Mouse (Mus musculus): Measurements from ENCODE around the gene Usp48. TPM values are rescaled to one million over a fixed set of nuclear protein-coding genes. Genes with fewer than 3 reads are reported as not detected.
"Not testable (repeated sequence)": the region's sequence is repeated elsewhere in the genome, so short reads cannot be mapped to it uniquely, and the experiment has no call there.

The Usp48 gene
- polyA plus RNA-seq, 1 experiment from 2014 or later, result 85.9 TPM

- H3K9ac ChIP-seq; H3K27me3 ChIP-seq; ATAC-seq (ENCODE audit: low FRiP score); H3K9me3 ChIP-seq (replicated peaks); H3K4me3 ChIP-seq; H3K36me3 ChIP-seq; H3K4me1 ChIP-seq; H3K27ac ChIP-seq; H3K4me2 ChIP-seq (replicated peaks): not testable (repeated sequence)
- WGBS, result 78% methylated on average over 2 of the region's 3 CpGs
Measured at GRCm38 (mm10) chr4:137589095-137589494, 4.5 kb upstream of the Usp48 start.

DNA sequence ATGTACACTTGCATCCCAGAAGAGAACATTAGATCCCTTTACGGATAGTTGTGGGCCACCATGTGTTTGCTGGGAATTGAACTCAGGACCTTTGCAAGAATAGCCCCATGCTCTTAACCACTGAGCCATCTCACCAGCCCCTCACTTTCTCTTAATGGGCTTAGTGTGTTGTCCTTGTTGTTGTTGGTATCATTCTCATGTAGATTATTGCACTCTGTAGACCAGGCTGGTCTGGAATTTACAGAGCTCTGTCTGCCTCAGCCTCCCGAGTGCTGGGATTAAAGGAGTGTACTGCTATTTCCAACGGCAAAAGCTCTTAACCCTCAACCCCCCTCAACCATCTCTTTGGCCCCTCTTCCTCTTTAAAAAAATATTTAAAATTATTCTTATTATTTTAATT, 4.0 kb upstream of the Usp48 start:
- no peak overlapping the region for H3K4me3 ChIP-seq
- 0 out of 2 replicates have a peak, but pooled peaks cover 7% of the 10 kb centered on the region for H3K27me3 ChIP-seq
- 92% methylated on average over 3 of the region's 3 CpGs for WGBS

GRCm38 (mm10) chr4:137590961-137591360, 2.6 kb upstream of the Usp48 start:
- no peaks in the 10 kb centered on the region for H3K36me3 ChIP-seq
- H3K4me3 ChIP-seq, result no peak overlapping the region
- peaks cover 13% of the 10 kb centered on the region for H3K4me1 ChIP-seq
- H3K9ac ChIP-seq, result no peak overlapping the region
- no peak overlapping the region for H3K4me2 ChIP-seq (replicated peaks)
- H3K27ac ChIP-seq, result no peak overlapping the region
- H3K27me3 ChIP-seq, result 0 out of 2 replicates have a peak, but pooled peaks cover 7% of the 10 kb centered on the region
- no peaks in the 10 kb centered on the region for H3K9me3 ChIP-seq (replicated peaks)
- 94% methylated on average over 4 of the region's 4 CpGs for WGBS
- ATAC-seq (ENCODE audit: low FRiP score), result no peak

More for the DNA sequence above, 4.0 kb upstream of the Usp48 start:
- Histone ChIP-seq H3K27ac (no peak overlapping the region), H3K9ac (no peak overlapping the region), H3K4me2 (replicated peaks) (no peak overlapping the region), H3K9me3 (replicated peaks) (no peaks in the 10 kb centered on the region), H3K36me3 (no peaks in the 10 kb centered on the region), H3K4me1 (no peaks in the 10 kb centered on the region)
- ATAC-seq (ENCODE audit: low FRiP score), result no peak

DNA sequence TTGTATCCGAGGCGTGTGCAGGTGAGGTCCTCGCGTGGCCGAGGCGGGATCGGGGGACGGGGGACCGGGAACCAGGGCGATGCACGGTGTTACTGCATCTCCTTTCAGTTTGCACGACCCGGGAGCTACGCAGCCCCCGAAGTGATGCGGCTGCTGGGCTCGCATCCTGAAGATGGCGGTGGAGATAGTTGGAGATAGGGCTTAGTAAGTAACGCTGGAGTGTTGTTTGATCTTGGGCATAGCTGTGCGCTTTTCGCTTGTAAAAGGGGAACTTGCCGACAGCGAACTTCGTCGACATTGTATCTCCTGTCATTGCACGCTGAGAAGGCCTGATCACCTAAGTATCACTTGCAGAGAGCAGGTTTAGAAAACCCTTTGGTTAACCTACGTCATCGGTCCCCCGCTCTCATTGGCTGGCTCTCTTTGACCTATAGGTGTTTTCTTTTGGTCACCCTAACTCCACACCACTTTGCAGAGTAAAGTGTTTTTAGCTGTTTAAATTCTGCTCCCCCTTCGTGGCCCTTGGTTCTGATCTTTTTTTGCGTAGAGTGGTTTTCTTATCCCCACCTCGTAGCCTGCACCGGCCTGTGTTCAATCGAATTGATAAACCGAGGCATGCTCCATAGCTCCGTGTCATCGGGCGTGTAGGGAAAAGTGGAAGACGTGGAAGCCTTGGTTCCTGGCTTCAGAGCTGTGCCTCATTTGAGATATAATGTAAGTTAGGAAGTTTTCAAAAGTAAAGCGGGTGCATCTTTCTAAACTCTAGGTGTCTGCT, 1.1 kb downstream of the Usp48 start:
- Histone ChIP-seq H3K4me2 (replicated peaks) (peak overlapping the region; percentile 81), H3K4me1 (peaks cover 41% of the 10 kb centered on the region), H3K27me3 (no peaks in the 10 kb centered on the region), H3K9me3 (replicated peaks) (no peaks in the 10 kb centered on the region), H3K9ac (peak overlapping the region; percentile 87), H3K27ac (peak overlapping the region; percentile 98), H3K36me3 (no peaks in the 10 kb centered on the region), H3K4me3 (peak overlapping the region; percentile 96)
- WGBS, result 5% methylated on average over 40 of the region's 40 CpGs
- ATAC-seq (ENCODE audit: low FRiP score), result no peak

DNA sequence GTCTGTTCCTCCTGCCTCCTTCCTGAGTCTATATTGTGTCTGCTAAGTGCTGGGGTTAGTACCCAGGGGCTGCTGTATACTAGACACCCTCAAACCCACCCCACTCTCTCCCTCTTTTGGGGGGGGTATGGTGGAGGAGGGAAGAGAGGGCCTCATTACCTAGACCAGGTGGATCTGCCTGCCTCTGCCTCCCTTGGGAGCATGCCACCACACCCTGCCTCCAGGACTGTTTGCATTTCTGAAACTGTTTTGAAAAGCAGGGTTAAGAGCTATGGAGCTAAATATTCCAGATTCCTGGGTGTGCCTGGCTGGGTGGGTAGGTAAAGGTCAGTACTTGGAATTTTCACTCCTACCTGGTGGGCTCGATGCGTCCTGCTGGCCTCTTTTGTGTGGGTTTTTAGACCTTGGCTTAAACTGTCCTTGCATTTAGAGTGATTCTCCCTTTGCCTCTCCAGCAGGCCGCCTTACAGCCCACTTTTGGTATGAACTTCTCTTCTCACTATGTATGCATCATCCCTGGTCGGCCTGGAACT, 3.6 kb downstream of the Usp48 start:
- Histone ChIP-seq H3K9ac (no peak overlapping the region), H3K4me3 (no peak overlapping the region)
- no peak for ATAC-seq (ENCODE audit: low FRiP score)

GRCm38 (mm10) chr4:137598577-137598976, 5.0 kb downstream of the Usp48 start:
- 78% methylated on average over 5 of the region's 5 CpGs for WGBS
- no peaks in the 10 kb centered on the region for H3K9me3 ChIP-seq (replicated peaks)
- no peak overlapping the region for H3K4me2 ChIP-seq (replicated peaks)
- no peaks in the 10 kb centered on the region for H3K27me3 ChIP-seq
- no peak overlapping the region for H3K9ac ChIP-seq
- peaks cover 49% of the 10 kb centered on the region for H3K4me1 ChIP-seq
- ATAC-seq (ENCODE audit: low FRiP score), result no peak
- H3K4me3 ChIP-seq, result no peak overlapping the region
- H3K36me3 ChIP-seq, result no peaks in the 10 kb centered on the region
- H3K27ac ChIP-seq, result no peak overlapping the region

More for the DNA sequence above, 3.6 kb downstream of the Usp48 start:
- H3K4me2 ChIP-seq (replicated peaks), result no peak overlapping the region
- WGBS, result 94% methylated on average over 4 of the region's 4 CpGs
- H3K27me3 ChIP-seq, result no peaks in the 10 kb centered on the region
- no peaks in the 10 kb centered on the region for H3K36me3 ChIP-seq
- H3K9me3 ChIP-seq (replicated peaks), result no peaks in the 10 kb centered on the region
- peaks cover 46% of the 10 kb centered on the region for H3K4me1 ChIP-seq
- no peak overlapping the region for H3K27ac ChIP-seq

DNA sequence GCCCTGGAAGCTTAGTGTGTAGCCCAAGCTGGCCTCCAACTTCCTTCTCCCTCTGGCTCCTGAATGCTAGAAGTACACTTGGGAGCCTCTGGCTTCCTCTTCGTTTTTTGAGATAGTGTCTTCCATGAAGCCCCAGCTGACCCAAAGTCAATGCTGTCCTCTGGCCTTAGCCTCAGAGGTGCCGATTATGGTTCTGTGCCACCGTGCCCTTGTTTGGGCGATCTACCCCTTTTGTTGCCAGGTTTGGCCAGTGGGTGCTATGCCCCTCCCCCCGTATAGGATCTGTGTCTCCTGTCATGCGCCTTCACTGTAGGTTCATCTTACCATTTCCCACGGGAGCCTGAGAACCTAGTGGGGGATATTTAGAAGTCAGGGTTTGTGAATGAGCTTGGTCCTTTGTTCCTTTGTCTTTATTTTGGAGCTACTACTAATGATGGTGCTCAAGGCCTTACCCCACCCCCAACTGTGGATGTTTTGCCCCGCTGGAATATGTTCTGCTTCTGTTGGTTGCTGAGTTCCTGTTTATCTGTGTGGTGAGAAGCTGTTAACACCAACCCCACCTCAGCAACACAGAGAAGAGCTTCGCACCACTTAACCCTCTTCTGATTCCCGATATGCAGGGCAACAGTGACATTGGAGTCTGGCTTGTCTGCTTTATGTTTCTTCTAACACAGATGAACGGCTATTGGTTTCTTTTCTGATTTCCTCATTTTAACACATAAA, 10.1 kb downstream of the Usp48 start:
- Histone ChIP-seq H3K4me1 (peaks cover 19% of the 10 kb centered on the region), H3K36me3 (peaks cover 41% of the 10 kb centered on the region), H3K27ac (0 out of 2 replicates have a peak overlapping the region, but pooled peaks have one; percentile 0), H3K4me3 (no peak overlapping the region), H3K27me3 (no peaks in the 10 kb centered on the region), H3K9ac (no peak overlapping the region), H3K4me2 (replicated peaks) (no peak overlapping the region), H3K9me3 (replicated peaks) (no peaks in the 10 kb centered on the region)
- no peak for ATAC-seq (ENCODE audit: low FRiP score)
- WGBS, result 80% methylated on average over 11 of the region's 11 CpGs

- no peaks in the 10 kb centered on the region for H3K27me3 ChIP-seq
- H3K4me2 ChIP-seq (replicated peaks), result no peak overlapping the region
- no peak overlapping the region for H3K9ac ChIP-seq
- no peaks in the 10 kb centered on the region for H3K9me3 ChIP-seq (replicated peaks)
- no peak for ATAC-seq (ENCODE audit: low FRiP score)
- 100% methylated on average over 2 of the region's 2 CpGs for WGBS
- H3K4me1 ChIP-seq, result peaks cover 6% of the 10 kb centered on the region; the same call in 1 of the 2 replicates
- H3K4me3 ChIP-seq, result no peak overlapping the region
- H3K27ac ChIP-seq, result no peak overlapping the region
- peaks cover 75% of the 10 kb centered on the region for H3K36me3 ChIP-seq
Measured at GRCm38 (mm10) chr4:137607023-137607422, 13.5 kb downstream of the Usp48 start.

DNA sequence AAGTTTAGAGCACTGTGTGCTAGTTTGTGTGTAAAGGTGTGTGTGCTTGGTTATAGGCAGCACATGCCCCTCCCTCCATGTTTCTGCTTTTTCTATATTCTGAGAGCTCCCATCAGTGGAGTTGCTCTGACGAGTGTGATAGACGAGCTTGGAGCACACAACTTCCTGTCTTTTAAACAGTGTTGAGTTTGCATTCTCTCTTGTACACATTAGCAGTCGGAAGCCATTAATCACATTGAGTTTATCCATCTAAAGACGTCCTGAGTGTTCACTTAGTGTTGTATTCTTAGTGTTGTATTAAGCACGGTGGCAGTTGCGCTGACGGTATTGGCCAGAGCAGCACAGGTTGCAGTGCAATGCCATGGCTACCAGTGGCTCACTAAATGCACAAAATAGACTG, 15.7 kb downstream of the Usp48 start:
- Histone ChIP-seq H3K9ac (no peak overlapping the region), H3K4me2 (replicated peaks) (no peak overlapping the region), H3K27ac (no peak overlapping the region), H3K27me3 (no peaks in the 10 kb centered on the region), H3K9me3 (replicated peaks) (no peaks in the 10 kb centered on the region), H3K4me3 (no peak overlapping the region), H3K4me1 (no peaks in the 10 kb centered on the region), H3K36me3 (peaks cover 96% of the 10 kb centered on the region)
- WGBS, result 93% methylated on average over 7 of the region's 7 CpGs
- ATAC-seq (ENCODE audit: low FRiP score), result no peak

DNA sequence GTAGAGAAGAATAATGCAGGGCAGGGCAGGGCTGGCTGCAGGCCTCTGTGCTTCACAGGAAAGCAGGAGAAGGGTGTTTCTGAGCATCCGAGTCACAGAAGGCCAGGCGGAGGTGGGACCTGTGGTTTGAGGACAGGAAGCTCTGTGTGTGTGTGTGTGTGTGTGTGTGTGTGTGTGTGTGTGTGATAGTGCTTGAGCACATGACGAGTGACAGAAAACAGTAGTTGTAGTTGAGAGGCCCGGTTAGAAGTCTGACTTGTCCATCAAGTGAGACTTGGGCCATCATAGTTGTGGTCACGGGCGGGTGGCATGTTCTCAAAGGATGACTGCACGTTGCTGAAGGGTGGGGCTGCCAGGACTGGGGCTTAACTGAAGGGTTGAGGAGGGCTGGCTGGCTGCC, 16.1 kb downstream of the Usp48 start:
- ATAC-seq (ENCODE audit: low FRiP score), result no peak
- Histone ChIP-seq H3K9ac (no peak overlapping the region), H3K4me3 (no peak overlapping the region), H3K27ac (no peak overlapping the region), H3K27me3 (no peaks in the 10 kb centered on the region), H3K4me1 (no peaks in the 10 kb centered on the region), H3K36me3 (peaks cover 97% of the 10 kb centered on the region), H3K4me2 (replicated peaks) (no peak overlapping the region), H3K9me3 (replicated peaks) (no peaks in the 10 kb centered on the region)
- 90% methylated on average over 7 of the region's 7 CpGs for WGBS

DNA sequence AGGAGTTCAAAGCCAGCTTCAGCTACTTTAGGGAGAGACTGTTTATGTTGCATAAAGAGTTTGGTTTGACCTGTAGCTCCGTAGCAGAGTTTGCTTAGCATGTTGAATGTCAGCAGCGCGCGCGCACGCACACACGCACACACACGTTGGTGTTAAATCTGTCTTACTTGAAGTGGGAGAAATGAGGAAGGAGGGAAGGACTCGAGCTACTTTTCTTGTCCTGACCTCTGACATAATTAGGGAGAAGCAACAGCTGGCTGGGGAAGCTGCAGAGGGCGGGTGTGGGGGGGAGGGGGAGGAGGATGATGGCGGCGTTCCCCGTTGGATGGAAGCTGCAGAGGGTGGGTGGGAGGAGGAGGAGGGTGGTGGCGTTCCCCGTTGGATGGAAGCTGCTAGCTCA, 16.7 kb downstream of the Usp48 start:
- Histone ChIP-seq H3K27ac (no peak overlapping the region), H3K9ac (no peak overlapping the region), H3K4me3 (no peak overlapping the region), H3K4me1 (no peaks in the 10 kb centered on the region), H3K36me3 (peaks cover 95% of the 10 kb centered on the region), H3K27me3 (no peaks in the 10 kb centered on the region), H3K4me2 (replicated peaks) (no peak overlapping the region), H3K9me3 (replicated peaks) (no peaks in the 10 kb centered on the region)
- no peak for ATAC-seq (ENCODE audit: low FRiP score)
- 83% methylated on average over 15 of the region's 15 CpGs for WGBS

DNA sequence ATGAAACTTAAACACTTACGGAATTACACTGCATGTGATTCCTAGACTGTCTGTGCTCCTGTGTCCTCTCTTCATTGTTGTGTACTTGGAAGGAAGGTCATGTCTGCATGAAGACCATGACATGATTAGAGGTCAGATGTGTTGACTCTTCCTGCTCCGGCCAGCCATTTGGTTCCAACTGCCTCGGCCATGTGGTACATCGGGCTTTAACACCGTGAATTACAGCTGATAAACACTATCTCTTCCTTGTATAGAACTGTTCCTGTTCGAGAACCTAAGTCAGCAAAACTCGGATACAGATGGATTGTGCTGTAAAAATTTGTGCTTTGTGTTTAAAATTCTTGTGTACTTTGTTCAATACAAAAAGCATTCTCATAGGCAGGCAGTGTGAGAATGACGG, 29.3 kb downstream of the Usp48 start:
- no peak for ATAC-seq (ENCODE audit: low FRiP score)
- Histone ChIP-seq H3K36me3 (peaks cover 81% of the 10 kb centered on the region), H3K9ac (no peak overlapping the region), H3K4me1 (no peaks in the 10 kb centered on the region), H3K4me2 (replicated peaks) (no peak overlapping the region), H3K9me3 (replicated peaks) (no peaks in the 10 kb centered on the region), H3K4me3 (no peak overlapping the region), H3K27ac (no peak overlapping the region), H3K27me3 (no peaks in the 10 kb centered on the region)
- WGBS, result 93% methylated on average over 8 of the region's 8 CpGs

All from hindbrain, embryonic 12.5 days (tissue).